Mouse (Mus musculus) heart, adult 8-10 months (tissue): Measurements from ENCODE around the gene Ppip5k1. TPM values are rescaled to one million over a fixed set of nuclear protein-coding genes. Genes with fewer than 3 reads are reported as not detected.
"Not testable (repeated sequence)": the region's sequence is repeated elsewhere in the genome, so short reads cannot be mapped to it uniquely, and the experiment has no call there.

ENCODE experiments used
- DNase-seq: peaks from one replicate; pipeline ENCODE4 v3.0.0; 2022; ENCODE audit warnings: low spot score
- total RNA-seq, 4 experiments: library from RNA; stranded (reverse); gene quantifications; 2 replicates each; pipeline ENCODE4 v1.2.4; 2022

The Ppip5k1 gene
- 100 to 1,000 TPM in 3 of 4 experiments, 10 to 100 TPM in 1; 88.4 to 110 (median 104) TPM for total RNA-seq

DNA sequence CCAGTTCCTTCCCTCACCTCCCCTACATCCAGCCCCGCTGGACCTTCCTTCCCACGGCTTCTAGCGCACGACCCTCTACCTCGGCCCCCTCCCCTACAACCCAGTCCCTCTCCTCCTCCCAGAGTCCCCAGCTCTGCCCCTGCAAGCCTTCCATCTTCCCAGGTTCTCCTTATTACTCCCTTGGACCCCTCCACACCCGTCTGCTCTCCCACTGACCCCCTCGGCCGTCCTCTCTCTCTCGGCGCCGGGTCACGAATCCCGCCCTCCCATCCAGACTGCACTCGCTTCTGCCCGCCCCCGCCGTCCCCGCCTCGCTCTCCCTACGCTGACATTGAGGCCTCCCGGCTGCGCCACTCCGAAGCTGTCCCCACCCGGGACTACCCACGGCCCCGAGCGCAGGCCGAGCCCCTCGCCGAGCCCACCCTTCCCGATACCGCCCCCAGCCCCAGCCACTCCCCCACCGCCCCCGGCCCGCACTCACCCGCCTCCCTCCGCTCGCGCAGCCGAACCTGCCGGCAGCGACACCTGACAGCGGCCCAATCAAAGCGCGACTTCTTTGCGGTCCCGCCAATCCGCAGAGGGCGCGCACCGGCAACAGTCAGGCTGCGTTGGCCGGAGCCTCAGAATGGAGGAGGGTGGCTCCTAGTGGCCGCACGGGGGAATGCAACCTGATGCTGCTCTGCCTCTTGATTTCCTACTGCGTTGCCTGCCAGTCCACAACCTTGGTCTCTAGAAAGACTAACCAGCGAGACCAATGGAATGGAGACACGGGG lies at the start of gene Ppip5k1:
Ppip5k1 (minus strand) TSS at position 577 of the 773 bp plus-strand sequence.
- DNase-seq = peak; percentile 97

- no peak for DNase-seq
These were observed 48.1 kb upstream of the Ppip5k1 start for GRCm38 (mm10) chr2:121403296-121403695.

GRCm38 (mm10) chr2:121396624-121397023 lies 41.4 kb upstream of the Ppip5k1 start:
- DNase-seq = peak; percentile 64

DNA sequence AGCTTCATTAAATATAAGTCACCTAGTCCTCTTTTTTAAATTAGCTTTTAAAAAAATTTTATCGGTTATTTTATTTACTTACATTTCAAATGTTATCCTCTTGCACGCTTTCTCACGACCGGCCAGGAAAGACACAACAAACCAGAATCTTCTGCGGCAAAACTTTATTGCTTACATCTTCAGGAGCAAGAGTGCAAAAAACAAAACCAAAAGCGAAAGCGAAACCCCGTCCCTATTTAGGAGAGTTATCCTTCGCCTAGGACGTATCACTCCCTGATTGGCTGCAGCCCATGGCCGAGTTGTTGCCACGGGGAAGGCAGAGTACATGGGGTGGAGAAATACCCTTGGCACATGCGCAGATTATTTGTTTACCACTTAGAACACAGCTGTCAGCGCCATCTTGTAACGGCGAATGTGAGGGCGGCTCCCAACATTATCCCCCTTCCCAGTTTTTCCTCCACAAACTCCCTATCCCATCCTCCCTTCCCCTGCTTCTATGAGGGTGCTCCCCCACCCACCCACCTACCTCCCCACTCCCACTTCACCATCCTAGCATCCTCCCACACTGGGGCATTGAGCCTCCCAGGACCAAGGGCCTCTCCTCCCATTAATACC lies 31.9 kb upstream of the Ppip5k1 start, which contains the start of gene Strc:
Strc (minus strand) TSS at position 208 of the 615 bp plus-strand sequence.
- not testable (repeated sequence) for DNase-seq

DNA sequence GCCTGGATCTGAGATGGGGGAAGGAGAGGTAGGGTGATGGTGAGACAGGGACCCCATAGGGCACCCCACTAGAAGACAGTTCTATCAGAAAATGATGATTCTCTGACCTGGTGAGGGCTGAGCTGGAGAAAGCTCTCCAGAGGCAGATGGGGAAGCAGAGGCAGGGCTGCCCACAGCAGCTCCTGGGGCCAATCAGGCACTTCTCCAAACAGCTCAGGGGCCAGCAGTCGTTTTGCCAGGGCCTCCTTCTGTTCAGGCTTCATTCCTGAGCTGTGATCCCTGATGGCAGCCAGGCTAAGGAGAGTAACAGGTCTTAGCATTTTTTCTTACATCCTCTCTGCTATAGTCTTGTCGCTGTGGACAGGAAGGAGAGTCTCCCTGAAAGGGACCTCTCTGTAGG lies 19.6 kb upstream of the Ppip5k1 start:
- DNase-seq = no peak

DNA sequence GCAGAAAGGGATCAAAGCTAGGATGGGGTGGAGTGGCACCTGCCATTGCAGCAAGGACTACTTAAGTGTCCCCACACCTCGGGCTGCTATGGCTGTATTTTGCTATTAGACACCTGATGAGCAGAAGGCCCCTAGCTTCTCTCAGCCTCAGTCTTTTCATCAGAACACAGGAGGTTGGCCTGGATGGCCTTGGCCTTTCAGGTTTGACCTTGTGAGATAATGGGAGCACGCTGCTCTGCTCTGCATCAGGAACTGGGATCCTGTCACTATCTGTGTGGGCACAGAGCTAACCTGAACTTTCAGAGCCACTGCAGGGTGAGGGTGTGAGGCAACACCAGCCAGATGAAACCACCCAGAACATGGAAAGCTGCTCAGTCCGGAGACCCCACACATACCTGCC lies 17.1 kb upstream of the Ppip5k1 start:
- no peak for DNase-seq

GRCm38 (mm10) chr2:121370921-121371320 lies 15.7 kb upstream of the Ppip5k1 start:
- no peak for DNase-seq

DNA sequence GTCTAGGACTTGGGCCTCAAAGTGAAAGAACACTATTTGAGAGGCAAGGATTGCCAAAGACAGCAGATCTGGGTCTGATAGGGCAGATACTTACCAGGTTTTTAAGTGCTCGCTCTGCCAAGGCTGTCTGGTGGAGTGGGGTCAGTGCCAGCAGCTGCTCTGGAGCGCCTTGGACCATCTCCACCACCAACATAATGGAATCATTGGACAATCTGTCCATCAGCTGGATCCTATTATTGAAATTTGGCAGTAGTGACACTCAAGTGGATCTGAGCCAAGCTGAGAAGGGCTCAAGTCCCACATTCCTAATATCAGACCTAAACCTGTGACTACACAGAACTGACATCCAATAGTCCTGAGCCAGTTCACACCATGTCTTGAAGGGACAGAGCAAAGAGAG lies 13.6 kb upstream of the Ppip5k1 start:
- no peak for DNase-seq

- no peak for DNase-seq
These were observed 8.5 kb upstream of the Ppip5k1 start for GRCm38 (mm10) chr2:121363656-121364055.

DNA sequence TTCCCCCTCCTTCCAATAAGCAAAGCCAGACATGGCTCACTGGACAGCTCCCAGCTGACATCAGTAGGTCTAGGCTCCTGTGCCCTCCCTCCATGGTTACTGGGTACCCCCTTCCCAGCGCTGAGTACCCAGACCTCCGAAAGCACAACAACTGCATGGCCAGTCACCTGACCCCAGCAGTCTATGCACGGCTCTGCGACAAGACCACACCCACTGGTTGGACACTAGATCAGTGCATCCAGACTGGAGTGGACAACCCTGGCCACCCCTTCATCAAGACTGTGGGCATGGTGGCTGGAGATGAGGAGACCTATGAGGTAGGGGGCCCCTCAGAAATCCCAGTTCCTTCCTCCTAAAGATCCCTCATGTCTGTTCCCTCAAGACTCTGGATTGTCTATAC lies 4.3 kb upstream of the Ppip5k1 start:
- DNase-seq = no peak

DNA sequence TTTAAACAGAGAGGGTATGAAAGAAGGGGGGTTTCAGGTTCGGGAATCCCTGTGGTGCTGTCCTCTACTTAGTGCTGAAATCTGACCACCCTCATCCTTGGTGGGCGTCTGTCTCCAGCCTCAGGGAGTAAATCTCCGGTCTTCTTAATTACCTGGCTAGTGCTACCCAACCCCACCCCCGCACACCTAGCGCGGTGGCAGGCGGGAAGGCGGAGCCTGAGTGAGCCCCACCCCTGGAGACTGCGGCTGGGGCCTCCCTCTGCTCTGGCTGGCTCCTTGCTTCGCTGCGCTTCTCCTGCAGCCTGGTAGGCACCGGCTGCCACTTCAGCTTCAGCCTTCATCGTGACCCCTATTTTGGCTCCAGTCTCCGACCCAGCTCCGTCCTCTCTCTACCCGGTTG lies 3.2 kb upstream of the Ppip5k1 start:
- no peak for DNase-seq

DNA sequence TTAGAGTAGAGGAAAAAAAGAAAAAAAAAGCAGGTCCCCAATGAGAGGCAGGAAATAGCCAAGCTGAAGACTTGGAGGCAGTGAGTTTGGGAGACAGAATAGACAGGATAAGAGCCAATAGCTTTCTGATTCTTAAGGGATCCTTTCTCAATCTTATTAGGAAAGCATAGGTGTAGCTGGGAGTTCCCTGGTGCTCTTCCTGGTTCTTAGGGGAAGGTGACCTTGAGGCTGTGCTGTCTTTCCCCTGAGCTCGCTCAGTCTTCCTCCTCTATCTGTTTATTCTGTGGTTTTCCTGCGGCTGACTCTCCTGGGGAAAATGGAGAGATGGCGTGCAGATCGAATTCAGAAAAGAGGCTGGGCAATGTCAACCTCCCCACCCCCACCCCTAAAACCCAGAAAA lies 2.8 kb upstream of the Ppip5k1 start:
- DNase-seq = no peak

DNA sequence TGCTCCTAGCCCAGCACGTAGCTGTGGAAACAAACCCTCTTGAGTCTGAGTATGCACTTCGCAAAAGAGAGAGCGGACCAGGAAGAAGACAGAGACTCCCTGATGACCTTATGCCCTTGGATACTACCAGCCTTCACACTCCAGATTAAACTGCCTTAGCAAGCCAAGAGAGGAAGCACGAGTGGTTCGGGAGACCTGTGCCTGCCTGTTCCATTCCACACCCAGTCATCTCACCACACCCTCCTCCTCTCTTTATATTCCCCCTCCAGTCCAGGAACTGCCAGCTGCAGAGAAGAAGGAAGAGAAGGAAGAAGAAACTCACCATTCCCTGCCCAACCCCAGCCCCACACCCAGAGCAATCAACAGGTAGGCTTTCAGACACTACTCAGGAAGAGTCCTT lies 2.3 kb upstream of the Ppip5k1 start, which contains the start of gene Ckmt1:
Ckmt1 (plus strand) TSS at position 221 of the 400 bp plus-strand sequence.
- DNase-seq = no peak

GRCm38 (mm10) chr2:121354378-121354777 lies 818 bp downstream of the Ppip5k1 start:
- DNase-seq = no peak

GRCm38 (mm10) chr2:121353156-121353555 lies 2.0 kb downstream of the Ppip5k1 start:
- DNase-seq = no peak

GRCm38 (mm10) chr2:121339057-121339456 lies 16.1 kb downstream of the Ppip5k1 start:
- no peak for DNase-seq

DNA sequence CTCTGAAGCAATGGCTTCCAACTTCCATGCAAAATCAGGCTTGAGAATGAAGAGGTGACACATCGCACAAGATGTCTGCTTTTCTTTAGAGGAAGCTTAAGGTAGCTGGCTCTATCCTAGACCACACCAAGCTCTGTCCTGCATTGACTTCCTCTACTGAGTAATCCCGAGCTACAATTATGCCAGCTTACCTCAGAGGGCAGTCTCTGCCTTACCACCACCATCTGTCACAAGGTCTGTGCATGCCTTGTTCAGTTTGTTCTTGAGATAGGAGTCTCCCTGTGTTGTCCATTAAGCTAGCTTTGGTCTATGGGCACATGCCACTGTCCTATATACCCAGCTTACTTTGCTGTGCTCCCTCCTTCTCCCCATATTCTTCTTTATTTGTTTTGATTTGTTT lies 25.7 kb downstream of the Ppip5k1 start:
- DNase-seq = no peak

DNA sequence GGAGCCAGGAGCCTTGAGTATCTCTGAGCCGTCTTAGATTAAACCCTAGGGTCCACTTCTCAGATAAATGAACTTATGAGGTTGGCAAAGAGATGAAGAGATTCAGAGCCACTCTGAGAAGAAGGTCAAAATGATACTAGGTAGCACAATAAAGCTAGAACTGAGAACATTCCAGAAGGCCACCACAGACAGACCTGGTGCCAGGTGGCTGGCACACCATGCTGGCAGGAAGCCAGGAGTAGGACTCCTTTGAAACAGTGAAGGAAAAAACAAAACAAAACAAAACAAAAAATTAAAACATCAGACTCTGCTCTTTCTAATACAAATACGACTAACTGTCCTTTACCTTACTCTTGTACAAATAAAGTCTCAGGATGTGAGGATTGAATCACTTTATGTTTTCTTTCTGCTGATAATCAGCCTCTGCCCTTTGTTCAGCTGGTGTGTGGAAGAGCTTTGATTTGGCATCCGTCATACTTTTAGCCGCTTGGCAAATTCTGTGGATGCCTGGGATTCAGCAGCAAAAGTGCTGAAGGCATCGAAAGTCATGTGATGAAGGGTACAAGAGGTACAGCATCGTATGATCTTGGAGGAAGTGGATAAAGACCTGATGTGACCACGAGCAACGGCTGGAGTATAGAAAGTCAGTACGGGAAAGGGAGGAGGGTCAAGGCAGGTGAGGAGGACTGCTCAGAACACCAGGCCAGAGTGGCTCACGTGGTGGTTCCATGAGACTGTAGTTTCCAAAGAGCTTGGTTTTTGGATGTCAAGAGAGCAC lies 31.3 kb downstream of the Ppip5k1 start:
- no peak for DNase-seq

DNA sequence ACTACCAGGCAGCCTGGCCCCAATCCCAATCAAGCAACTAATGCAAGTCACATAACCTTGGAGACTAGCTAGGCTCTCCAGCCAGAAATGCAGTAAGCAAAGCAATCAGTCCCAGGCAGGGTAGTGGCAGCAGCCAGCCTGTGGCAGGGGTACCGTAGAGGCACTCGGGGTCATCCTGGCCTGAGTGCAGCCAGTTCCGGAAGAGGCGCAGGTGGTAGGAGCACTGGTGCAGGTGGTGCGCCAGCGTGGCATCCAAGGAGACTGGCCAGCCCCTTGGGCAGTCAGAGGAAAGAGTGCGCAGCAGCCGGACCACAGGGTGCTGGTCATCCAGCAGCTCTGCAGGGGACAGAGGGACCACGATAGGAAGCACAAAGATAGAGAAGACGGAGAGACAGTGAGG lies 32.2 kb downstream of the Ppip5k1 start:
- no peak for DNase-seq

DNA sequence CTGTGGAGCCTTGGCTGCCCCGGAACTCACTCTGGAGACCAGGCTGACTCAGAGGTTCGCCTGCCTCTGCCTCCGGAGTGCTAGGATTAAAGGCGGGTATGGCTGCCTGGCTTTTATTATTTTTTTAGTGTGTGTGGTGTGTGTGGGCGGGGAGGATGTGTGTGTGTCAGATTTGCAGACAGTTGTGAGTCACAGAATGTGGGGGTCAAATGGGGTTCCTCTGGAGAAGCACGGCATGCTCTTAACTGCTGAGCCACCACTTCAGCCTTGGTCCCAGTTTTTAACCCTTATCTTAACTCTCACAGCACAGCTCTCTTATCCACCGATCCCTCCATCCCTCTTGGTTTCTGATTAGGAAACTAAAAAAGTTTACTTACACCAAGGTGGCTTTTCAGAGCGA lies 38.9 kb downstream of the Ppip5k1 start:
- DNase-seq = no peak

DNA sequence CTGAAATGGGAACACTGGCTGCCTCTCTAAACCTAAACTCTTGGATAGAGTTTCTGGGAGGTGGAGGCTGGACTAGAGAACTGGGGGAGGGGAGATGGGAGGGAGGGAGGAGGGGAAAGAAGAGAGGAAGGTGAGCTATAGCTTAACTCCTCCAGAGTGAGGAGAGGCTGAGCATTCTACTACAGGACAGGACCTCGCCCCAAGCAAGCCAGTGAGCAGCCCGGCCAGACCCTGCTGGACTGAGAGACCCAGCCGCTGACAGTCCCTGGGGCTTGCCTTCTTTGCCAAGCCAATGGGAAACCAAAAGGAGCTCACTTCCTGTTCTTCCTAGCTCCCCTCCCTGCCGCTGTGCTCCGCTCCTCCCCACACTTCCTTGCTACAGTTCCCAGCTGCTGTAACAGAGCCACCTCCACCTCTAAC lies 46.2 kb downstream of the Ppip5k1 start:
- peak; percentile 67 for DNase-seq

- no peak for DNase-seq
These were observed 55.2 kb downstream of the Ppip5k1 start for GRCm38 (mm10) chr2:121300036-121300435.
